Mouse (Mus musculus): ENCODE measurements at regions not wholly inside any gene's neighbourhood (a gene's known extent, or its start where the extent isn't known, plus 50 kb on each side); places are given as distances from the start of the nearest gene placed in this dataset.

DNA sequence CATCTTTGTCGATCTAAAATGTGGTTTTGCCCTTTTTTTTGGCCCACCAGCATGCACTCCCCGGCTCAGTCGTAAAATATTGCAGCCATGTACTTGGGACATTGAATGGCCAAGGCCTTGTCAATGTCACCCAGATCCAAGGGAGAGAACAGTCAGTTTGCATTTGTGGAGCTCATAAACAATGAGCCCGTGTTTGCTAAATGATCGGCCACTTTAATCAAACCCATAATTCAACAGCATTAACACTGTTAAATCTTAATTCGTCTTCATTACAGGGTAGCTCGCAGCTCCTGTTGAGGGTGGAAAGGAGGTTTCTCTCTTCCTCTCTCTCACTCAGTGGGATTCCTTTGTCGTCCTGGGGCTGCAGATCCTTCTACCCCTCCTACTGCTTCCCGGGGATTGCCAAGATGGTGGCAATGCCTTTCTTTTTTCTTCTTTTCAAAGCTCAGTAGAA, 69.0 kb upstream of the Ephb1 start:
- H3K27ac ChIP-seq (ENCODE audit: low read depth, low read length): peak overlapping the region; percentile 76
- no peaks in the 10 kb centered on the region for H3K27me3 ChIP-seq (replicated peaks; ENCODE audit: control insufficient read depth, insufficient read depth, low read length)
- H3K9me3 ChIP-seq (replicated peaks; ENCODE audit: control insufficient read depth, low read length): no peaks in the 10 kb centered on the region
- H3K4me2 ChIP-seq (ENCODE audit: low read length): peak overlapping the region; percentile 35
- peaks cover 15% of the 10 kb centered on the region for H3K4me1 ChIP-seq (ENCODE audit: control insufficient read depth, insufficient read depth, low read length)
- no peak overlapping the region for H3K4me3 ChIP-seq (ENCODE audit: low read depth, low read length)
- no peaks in the 10 kb centered on the region for H3K36me3 ChIP-seq (ENCODE audit: control insufficient read depth, insufficient read depth, low read length)
- DNase-seq (ENCODE audit: low spot score) (peak; percentile 58), ATAC-seq (peak; percentile 73)
- peak overlapping the region; percentile 46; the same call in 1 of the 2 replicates for H3K9ac ChIP-seq (ENCODE audit: low read length)
- 3% methylated on average over 9 of the region's 9 CpGs for WGBS

DNA sequence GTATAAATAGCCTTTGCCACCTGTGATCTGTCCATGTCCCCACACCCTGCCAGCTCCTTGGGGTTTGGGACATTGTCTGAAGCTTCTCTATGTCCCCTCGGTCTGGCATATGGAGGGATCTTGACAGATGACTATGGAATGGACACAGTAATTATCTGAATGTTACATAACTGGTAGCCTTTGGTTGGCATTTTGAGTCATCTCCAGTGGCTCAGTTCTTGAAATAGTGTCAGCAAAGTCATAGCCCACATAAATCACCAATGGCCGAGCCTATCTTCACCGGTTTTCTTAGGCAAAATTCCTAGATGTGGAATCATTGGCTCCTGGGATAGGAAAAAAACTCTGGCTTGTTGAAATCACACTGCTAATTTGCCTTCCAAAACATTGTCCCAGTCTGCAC, 67.3 kb upstream of the Ephb1 start:
- ATAC-seq (no peak), DNase-seq (ENCODE audit: low spot score) (no peak)
- WGBS: 94% methylated on average over 3 of the region's 3 CpGs
- Histone ChIP-seq H3K9me3 (replicated peaks; ENCODE audit: control insufficient read depth, low read length) (no peaks in the 10 kb centered on the region), H3K4me1 (ENCODE audit: control insufficient read depth, insufficient read depth, low read length) (peaks cover 15% of the 10 kb centered on the region), H3K4me2 (ENCODE audit: low read length) (no peak overlapping the region), H3K27me3 (replicated peaks; ENCODE audit: control insufficient read depth, insufficient read depth, low read length) (no peaks in the 10 kb centered on the region), H3K27ac (ENCODE audit: low read depth, low read length) (no peak overlapping the region), H3K36me3 (ENCODE audit: control insufficient read depth, insufficient read depth, low read length) (no peaks in the 10 kb centered on the region), H3K9ac (ENCODE audit: low read length) (no peak overlapping the region), H3K4me3 (ENCODE audit: low read depth, low read length) (no peak overlapping the region)

DNA sequence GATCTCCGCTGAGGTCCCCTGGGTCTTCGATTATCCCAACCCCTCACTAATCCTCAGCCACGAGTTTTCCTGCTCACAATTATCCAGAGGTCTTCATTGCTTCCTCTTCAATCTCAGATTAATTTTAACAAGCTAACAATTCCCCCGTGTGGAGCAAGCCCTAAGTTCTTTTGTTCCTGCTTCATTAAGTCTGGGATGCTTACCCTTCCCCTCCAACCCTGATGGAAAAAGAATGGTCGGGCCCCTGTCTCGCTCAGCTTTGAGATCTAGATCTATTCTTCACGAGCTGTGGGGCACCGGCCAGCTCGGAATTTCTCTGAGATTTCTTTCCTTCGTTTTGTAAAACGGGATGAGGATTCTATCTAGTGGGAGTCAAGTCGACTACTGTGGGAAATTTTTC, 65.7 kb upstream of the Ephb1 start:
- ATAC-seq: no peak
- H3K4me1 ChIP-seq (ENCODE audit: control insufficient read depth, insufficient read depth, low read length): peaks cover 15% of the 10 kb centered on the region
- H3K9me3 ChIP-seq (replicated peaks; ENCODE audit: control insufficient read depth, low read length): no peaks in the 10 kb centered on the region
- H3K27ac ChIP-seq (ENCODE audit: low read depth, low read length): no peak overlapping the region
- no peak overlapping the region for H3K9ac ChIP-seq (ENCODE audit: low read length)
- H3K4me3 ChIP-seq (ENCODE audit: low read depth, low read length): no peak overlapping the region
- no peaks in the 10 kb centered on the region for H3K27me3 ChIP-seq (replicated peaks; ENCODE audit: control insufficient read depth, insufficient read depth, low read length)
- H3K4me2 ChIP-seq (ENCODE audit: low read length): peak overlapping the region; percentile 18; the same call in 1 of the 2 replicates
- WGBS: 1% methylated on average over 12 of the region's 12 CpGs
- DNase-seq (ENCODE audit: low spot score): peak; percentile 35
- H3K36me3 ChIP-seq (ENCODE audit: control insufficient read depth, insufficient read depth, low read length): no peaks in the 10 kb centered on the region

DNA sequence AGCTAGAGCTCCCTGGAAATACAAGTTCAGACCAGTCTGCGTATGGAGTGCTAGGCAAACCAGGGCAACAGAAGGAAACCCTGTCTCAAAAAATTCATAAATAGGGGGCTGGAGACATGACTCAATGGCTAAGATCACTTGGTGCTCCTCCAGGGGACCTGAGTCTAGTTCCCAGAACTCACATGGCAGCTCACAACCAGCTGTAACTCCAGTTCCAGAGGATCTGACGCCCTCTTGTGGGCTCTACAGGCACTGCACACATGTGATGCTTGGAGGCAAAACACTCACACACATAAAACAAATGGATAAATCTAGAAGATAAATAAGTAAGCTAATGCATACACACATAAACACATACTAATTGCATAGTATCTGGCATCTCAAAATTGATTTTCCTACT, 59.1 kb upstream of the Ephb1 start:
- DNase-seq (ENCODE audit: low spot score) (no peak), ATAC-seq (no peak)
- Histone ChIP-seq H3K9ac (ENCODE audit: low read length) (no peak overlapping the region), H3K9me3 (replicated peaks; ENCODE audit: control insufficient read depth, low read length) (no peaks in the 10 kb centered on the region), H3K4me1 (ENCODE audit: control insufficient read depth, insufficient read depth, low read length) (no peaks in the 10 kb centered on the region), H3K4me3 (ENCODE audit: low read depth, low read length) (no peak overlapping the region), H3K36me3 (ENCODE audit: control insufficient read depth, insufficient read depth, low read length) (no peaks in the 10 kb centered on the region), H3K4me2 (ENCODE audit: low read length) (no peak overlapping the region), H3K27ac (ENCODE audit: low read depth, low read length) (no peak overlapping the region), H3K27me3 (replicated peaks; ENCODE audit: control insufficient read depth, insufficient read depth, low read length) (no peaks in the 10 kb centered on the region)
- WGBS: 71% methylated on average over 2 of the region's 2 CpGs

DNA sequence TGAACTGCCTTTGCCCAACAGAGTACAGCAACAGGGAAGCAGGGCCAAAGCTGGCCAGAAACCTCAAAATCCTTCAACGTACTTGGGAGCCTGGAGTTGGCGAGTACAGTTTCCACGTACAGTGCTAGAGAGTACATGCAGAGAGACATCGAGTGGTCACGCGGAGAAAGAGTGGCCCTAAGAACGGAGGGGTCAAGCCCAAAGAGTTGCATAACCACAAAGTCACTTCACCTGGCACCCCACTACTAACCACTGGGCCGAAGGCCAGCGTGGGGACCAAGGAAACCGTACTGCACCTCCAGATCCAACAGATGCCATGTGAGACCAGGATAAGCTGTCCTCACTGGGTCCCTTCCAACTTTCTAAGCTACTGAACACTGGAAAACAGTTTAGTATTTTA, 56.2 kb upstream of the Ephb1 start:
- no peaks in the 10 kb centered on the region for H3K36me3 ChIP-seq (ENCODE audit: control insufficient read depth, insufficient read depth, low read length)
- no peak overlapping the region for H3K9ac ChIP-seq (ENCODE audit: low read length)
- 90% methylated on average over 10 of the region's 10 CpGs for WGBS
- H3K4me1 ChIP-seq (ENCODE audit: control insufficient read depth, insufficient read depth, low read length): no peaks in the 10 kb centered on the region
- ATAC-seq (no peak), DNase-seq (ENCODE audit: low spot score) (no peak)
- H3K4me2 ChIP-seq (ENCODE audit: low read length): no peak overlapping the region
- H3K27me3 ChIP-seq (replicated peaks; ENCODE audit: control insufficient read depth, insufficient read depth, low read length): no peaks in the 10 kb centered on the region
- no peak overlapping the region for H3K4me3 ChIP-seq (ENCODE audit: low read depth, low read length)
- no peaks in the 10 kb centered on the region for H3K9me3 ChIP-seq (replicated peaks; ENCODE audit: control insufficient read depth, low read length)
- H3K27ac ChIP-seq (ENCODE audit: low read depth, low read length): no peak overlapping the region

DNA sequence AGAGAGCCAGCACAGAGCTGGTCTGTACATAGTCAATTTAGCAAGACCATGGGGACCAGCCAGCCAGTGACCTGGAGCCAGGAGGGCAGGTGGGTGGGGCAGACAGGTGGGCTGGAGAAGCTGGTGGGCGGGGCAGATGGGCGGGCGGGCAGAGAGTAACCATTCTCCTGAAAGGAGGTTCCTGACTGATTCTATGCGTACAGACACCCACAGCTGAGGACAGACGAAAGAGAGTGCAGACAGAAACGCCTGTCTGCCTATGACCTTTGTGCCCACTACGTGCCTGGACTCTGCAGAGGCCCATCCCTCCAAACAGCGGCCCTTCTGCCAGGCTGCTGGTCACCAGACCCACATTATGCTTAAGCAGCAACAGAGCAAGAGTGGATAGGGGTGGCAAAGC, 51.5 kb upstream of the Ephb1 start:
- H3K4me3 ChIP-seq (ENCODE audit: low read depth, low read length): no peak overlapping the region
- no peaks in the 10 kb centered on the region for H3K9me3 ChIP-seq (replicated peaks; ENCODE audit: control insufficient read depth, low read length)
- H3K4me1 ChIP-seq (ENCODE audit: control insufficient read depth, insufficient read depth, low read length): no peaks in the 10 kb centered on the region
- WGBS: 39% methylated on average over 8 of the region's 8 CpGs
- no peak overlapping the region for H3K9ac ChIP-seq (ENCODE audit: low read length)
- no peak overlapping the region for H3K27ac ChIP-seq (ENCODE audit: low read depth, low read length)
- ATAC-seq (no peak), DNase-seq (ENCODE audit: low spot score) (no peak)
- no peak overlapping the region for H3K4me2 ChIP-seq (ENCODE audit: low read length)
- no peaks in the 10 kb centered on the region for H3K27me3 ChIP-seq (replicated peaks; ENCODE audit: control insufficient read depth, insufficient read depth, low read length)
- H3K36me3 ChIP-seq (ENCODE audit: control insufficient read depth, insufficient read depth, low read length): no peaks in the 10 kb centered on the region

Data from forebrain, embryonic 14.5 days (tissue).